Mouse (Mus musculus) lung, adult 2 months (tissue): Measurements from ENCODE around the gene Tas1r2.

Source experiments
- CTCF ChIP-seq: fragments of 200-500 bp; IDR thresholded peaks from 2 replicates; pipeline ENCODE4 v1.5.1; 2011; ENCODE audit warnings: mild to moderate bottlenecking, low read length, control low read depth; ENCODE audit not compliant: insufficient read depth
- POLR2A ChIP-seq: fragments of 200-500 bp; IDR thresholded peaks from 2 replicates; pipeline ENCODE4 v1.6.1; 2011; ENCODE audit warnings: low read depth, mild to moderate bottlenecking, control low read depth, low read length, borderline replicate concordance; ENCODE audit errors: extremely low read depth

GRCm38 (mm10) chr4:139624116-139624489 is 29.2 kb upstream of the Tas1r2 start:
- TF ChIP-seq CTCF (no peak), POLR2A (no peak)
